Mouse (Mus musculus): ENCODE measurements around the gene Saa4.
A peak's percentile ranks its signal among the peaks of the same experiment; 100 is the strongest.
"Not testable (repeated sequence)": the region's sequence is repeated elsewhere in the genome, so short reads cannot be mapped to it uniquely, and the experiment has no call there.

Gene Saa4

GRCm38 (mm10) chr7:46716897-46717296 lies 15.5 kb downstream of the Saa4 start:
- DNase-seq (ENCODE audit: low read depth, low spot score): no peak

- no peak for DNase-seq (ENCODE audit: low read depth, low spot score)
These were observed 16.8 kb downstream of the Saa4 start, which contains the start of gene Saa3 for GRCm38 (mm10) chr7:46715600-46715999. Gene Saa3 (minus strand): TSS chr7:46715700.

GRCm38 (mm10) chr7:46714518-46714917 lies 17.9 kb downstream of the Saa4 start:
- no peak for DNase-seq (ENCODE audit: low read depth, low spot score)

GRCm38 (mm10) chr7:46712250-46712649 lies 20.2 kb downstream of the Saa4 start:
- DNase-seq (ENCODE audit: low read depth, low spot score): no peak

- DNase-seq (ENCODE audit: low read depth, low spot score): peak; percentile 73
These were observed 22.0 kb downstream of the Saa4 start, which contains the start of gene Saal1 for GRCm38 (mm10) chr7:46710390-46710844. Gene Saal1 (minus strand): TSS chr7:46710680.

- no peak for DNase-seq (ENCODE audit: low read depth, low spot score)
These were observed 31.8 kb downstream of the Saa4 start for GRCm38 (mm10) chr7:46700521-46701025.

- no peak for DNase-seq (ENCODE audit: low read depth, low spot score)
These were observed 35.6 kb downstream of the Saa4 start for GRCm38 (mm10) chr7:46696754-46697153.

- DNase-seq (ENCODE audit: low read depth, low spot score): no peak
These were observed 45.6 kb downstream of the Saa4 start for GRCm38 (mm10) chr7:46686827-46687226.

- no peak for DNase-seq (ENCODE audit: low read depth, low spot score)
These were observed 51.7 kb downstream of the Saa4 start for GRCm38 (mm10) chr7:46680732-46681131.

GRCm38 (mm10) chr7:46679044-46679443 lies 53.4 kb downstream of the Saa4 start:
- DNase-seq (ENCODE audit: low read depth, low spot score): not testable (repeated sequence)

- no peak for DNase-seq (ENCODE audit: low read depth, low spot score)
These were observed 54.0 kb downstream of the Saa4 start for GRCm38 (mm10) chr7:46678417-46678816.

All from telencephalon, adult 2 months (tissue).